8 mouse cellular contexts compared by ENCODE assay signal in genomic region chr1:73942243-73942642, GRCm38 (mm10).
A peak's percentile ranks its signal among the peaks of the same experiment; 100 is the strongest.
DNase-seq lines count a peak whose midpoint lies in the region; ATAC-seq and TF ChIP-seq lines count a peak whose summit lies in the region.
"Had no signal": no experiment of that assay in that cellular context is flagged by ENCODE, and none has a peak within 500 bp of the region (broad histone marks: within the 10 kb centered on the region; RNA-seq: fewer than 3 reads in every experiment).

No protein-coding gene starts in this region.

- no peak for TF ChIP-seq EP300 in lung, postnatal 0 days (IDR thresholded peaks at IDR 0.05)

- no peaks in the 10 kb centered on the region for H3K27me3 ChIP-seq in lung, postnatal 0 days (replicated peaks; ENCODE audit: insufficient read depth, low read length)
- H3K27me3 ChIP-seq in embryonic facial prominence, embryonic 11.5 days (ENCODE audit: control insufficient read depth, insufficient read depth, low read length): no peaks in the 10 kb centered on the region
- H3K27me3 ChIP-seq in heart, embryonic 10.5 days (ENCODE audit: insufficient read depth, poor library complexity, severe bottlenecking): peaks cover 46% of the 10 kb centered on the region
- H3K27me3 ChIP-seq in midbrain, postnatal 0 days (ENCODE audit: insufficient read depth, low read length): no peaks in the 10 kb centered on the region

- no peak overlapping the region for H3K27ac ChIP-seq in lung, postnatal 0 days (ENCODE audit: low read length)
- no peak overlapping the region for H3K27ac ChIP-seq in embryonic facial prominence, embryonic 11.5 days (replicated peaks; ENCODE audit: low read depth, low read length)
- H3K27ac ChIP-seq in heart, embryonic 10.5 days: 0 out of 2 replicates have a peak overlapping the region, but pooled peaks have one; percentile 42
- no peak overlapping the region for H3K27ac ChIP-seq in midbrain, postnatal 0 days (ENCODE audit: low read depth, low read length)

- WGBS in lung, postnatal 0 days: 65% methylated on average over 2 of the region's 2 CpGs
- 39% methylated on average over 2 of the region's 2 CpGs for WGBS in embryonic facial prominence, embryonic 11.5 days
- WGBS in heart, embryonic 10.5 days: 59% methylated on average over 2 of the region's 2 CpGs
- WGBS in midbrain, postnatal 0 days: 37% methylated on average over 2 of the region's 2 CpGs

- H3K9ac ChIP-seq in lung, postnatal 0 days (replicated peaks; ENCODE audit: low read depth): no peak overlapping the region
- H3K9ac ChIP-seq in embryonic facial prominence, embryonic 11.5 days (replicated peaks; ENCODE audit: low read length): no peak overlapping the region
- no peak overlapping the region for H3K9ac ChIP-seq in midbrain, postnatal 0 days (replicated peaks; ENCODE audit: low read length, poor library complexity, severe bottlenecking)

- H3K9me3 ChIP-seq in lung, postnatal 0 days (ENCODE audit: low read length): no peaks in the 10 kb centered on the region
- no peaks in the 10 kb centered on the region for H3K9me3 ChIP-seq in embryonic facial prominence, embryonic 11.5 days (replicated peaks; ENCODE audit: control insufficient read depth, low read length)
- H3K9me3 ChIP-seq in heart, embryonic 10.5 days: no peaks in the 10 kb centered on the region
- no peaks in the 10 kb centered on the region for H3K9me3 ChIP-seq in midbrain, postnatal 0 days (ENCODE audit: low read length)

- no peak overlapping the region for H3K4me2 ChIP-seq in lung, postnatal 0 days (replicated peaks; ENCODE audit: low read depth, low read length)
- no peak overlapping the region for H3K4me2 ChIP-seq in embryonic facial prominence, embryonic 11.5 days (ENCODE audit: low read depth, low read length)
- no peak overlapping the region for H3K4me2 ChIP-seq in midbrain, postnatal 0 days (ENCODE audit: low read depth, low read length, poor library complexity, severe bottlenecking)

- H3K36me3 ChIP-seq in lung, postnatal 0 days (ENCODE audit: insufficient read depth, low read length): peaks cover 11% of the 10 kb centered on the region; the same call in 1 of the 2 replicates
- no peaks in the 10 kb centered on the region for H3K36me3 ChIP-seq in embryonic facial prominence, embryonic 11.5 days (replicated peaks; ENCODE audit: control insufficient read depth, insufficient read depth, low read depth, low read length)
- H3K36me3 ChIP-seq in heart, embryonic 10.5 days: peaks cover 60% of the 10 kb centered on the region
- H3K36me3 ChIP-seq in midbrain, postnatal 0 days (ENCODE audit: insufficient read depth, low read length): no peaks in the 10 kb centered on the region

- TF ChIP-seq CTCF in lung, postnatal 0 days (IDR thresholded peaks at IDR 0.05): peak; percentile 26
- TF ChIP-seq CTCF in midbrain, postnatal 0 days (IDR thresholded peaks at IDR 0.05): peak; percentile 15; the same call in 1 of the 2 replicates

- ATAC-seq in lung, postnatal 0 days: peak; percentile 16
- ATAC-seq in embryonic facial prominence, embryonic 11.5 days (replicated peaks; ENCODE audit: insufficient number of reproducible peaks, low FRiP score, low TSS enrichment, low read depth): peak; percentile 27; the same call in 1 of the 2 replicates
- peak; percentile 22; the same call in 1 of the 2 replicates for ATAC-seq in midbrain, postnatal 0 days (ENCODE audit: low FRiP score)

- no peaks in the 10 kb centered on the region; the same call in none of the 2 replicates for H3K4me1 ChIP-seq in lung, postnatal 0 days (ENCODE audit: insufficient read depth, low read depth, low read length)
- H3K4me1 ChIP-seq in embryonic facial prominence, embryonic 11.5 days (ENCODE audit: control insufficient read depth, insufficient read depth, low read length): no peaks in the 10 kb centered on the region
- H3K4me1 ChIP-seq in heart, embryonic 10.5 days: peaks cover 84% of the 10 kb centered on the region
- H3K4me1 ChIP-seq in midbrain, postnatal 0 days (ENCODE audit: insufficient read depth, low read length): peaks cover 4% of the 10 kb centered on the region; the same call in 1 of the 2 replicates

- peak; percentile 65 for DNase-seq in lung, postnatal 0 days (ENCODE audit: low spot score)
- DNase-seq in lung, postnatal 36 days: no peak
- peak; percentile 53 for DNase-seq in embryonic facial prominence, embryonic 11.5 days (ENCODE audit: low spot score)
- DNase-seq in heart, embryonic 10.5 days (ENCODE audit: low spot score): no peak
- DNase-seq in midbrain, postnatal 0 days (ENCODE audit: low spot score): peak; percentile 72
- DNase-seq in thymus, postnatal 10 days (ENCODE audit: low spot score in 2 of 2): no peak
- no peak for DNase-seq in right cerebral cortex, adult 18-20 months
- DNase-seq: thymus, adult 2 months had no signal

- H3K4me3 ChIP-seq in lung, postnatal 0 days (ENCODE audit: low read depth, low read length): no peak overlapping the region
- H3K4me3 ChIP-seq in embryonic facial prominence, embryonic 11.5 days (ENCODE audit: low read depth, low read length): no peak overlapping the region
- no peak overlapping the region for H3K4me3 ChIP-seq in heart, embryonic 10.5 days
- H3K4me3 ChIP-seq in midbrain, postnatal 0 days (ENCODE audit: low read depth, low read length): no peak overlapping the region

Comparison
In these comparisons a context has a peak if more than half of its experiments do, and no peak if none do; other contexts are left out.
1. DNase-seq: peak in lung, postnatal 0 days (single experiment), embryonic facial prominence, embryonic 11.5 days (single experiment) and midbrain, postnatal 0 days (single experiment); none in lung, postnatal 36 days (single experiment), heart, embryonic 10.5 days (single experiment), thymus, postnatal 10 days (0 of 2) and right cerebral cortex, adult 18-20 months (single experiment).
2. Peak in every context shown above with its lines, with median percentiles within 50 percentile points of each other: ATAC-seq.